Mouse (Mus musculus): ENCODE results near the gene Scap. TPM values are rescaled to one million over a fixed set of nuclear protein-coding genes. Genes with fewer than 3 reads are reported as not detected.
A peak's percentile ranks its signal among the peaks of the same experiment; 100 is the strongest.

Scap gene
- polyA plus RNA-seq (2014; fragmentation: Nextera tagmentation; extraction: Ambion mirVana) = 19.2 and 24.9 TPM in 2 replicates

- Histone ChIP-seq H3K4me3 (ENCODE audit: low read depth, low read length) (peak within 1 kb of the TSS; percentile 92), H3K9ac (ENCODE audit: low read length) (peak within 1 kb of the TSS; percentile 79), H3K27me3 (ENCODE audit: control insufficient read depth, insufficient read depth, low read length) (no peaks in the 10 kb centered on the region), H3K36me3 (ENCODE audit: control insufficient read depth, insufficient read depth, low read length) (no peaks in the 10 kb centered on the region), H3K4me1 (ENCODE audit: control insufficient read depth, insufficient read depth, low read length) (0 out of 2 replicates have a peak, but pooled peaks cover 2% of the 10 kb centered on the region), H3K4me2 (peak within 1 kb of the TSS; percentile 60), H3K27ac (ENCODE audit: low read depth, low read length) (no peak within 1 kb of the TSS), H3K9me3 (ENCODE audit: control insufficient read depth, low read length) (no peaks in the 10 kb centered on the region)
- DNase-seq (ENCODE audit: low spot score, missing footprints) (peak; percentile 100), ATAC-seq (ENCODE audit: low FRiP score) (peak; percentile 90)
- WGBS = under 1% methylated on average over 58 of the region's 78 CpGs
Measured at GRCm38 (mm10) chr9:110333135-110333895, at the start of gene Scap. Gene Scap (plus strand): TSS chr9:110333288.

DNA sequence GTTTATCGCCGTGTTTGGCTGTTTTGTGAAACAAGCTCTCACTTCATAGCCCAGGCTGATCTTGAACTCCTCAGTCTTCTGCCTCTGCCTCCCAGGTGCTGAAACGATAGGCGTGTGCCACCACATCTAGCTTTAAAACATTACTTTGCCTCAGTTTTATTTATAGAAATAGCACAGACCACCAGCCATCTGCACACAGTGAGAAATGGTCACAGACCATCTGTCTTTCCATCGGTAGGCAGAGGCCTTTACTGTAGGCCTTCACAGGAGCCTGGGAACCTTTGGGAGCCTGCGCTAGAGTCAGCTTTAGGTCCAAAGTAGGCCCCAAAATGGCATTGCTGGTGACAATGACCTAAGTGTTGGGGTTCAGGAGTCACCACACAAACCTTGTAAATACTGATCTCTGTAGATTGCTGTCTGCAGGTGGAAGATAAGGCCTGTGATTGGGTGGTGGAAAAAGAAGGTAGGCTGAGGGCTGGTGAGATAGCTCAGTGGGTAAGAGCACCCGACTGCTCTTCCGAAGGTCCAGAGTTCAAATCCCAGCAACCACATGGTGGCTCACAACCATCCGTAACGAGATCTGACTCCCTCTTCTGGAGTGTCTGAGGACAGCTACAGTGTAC lies 48.9 kb upstream of the Scap start:
- no peaks in the 10 kb centered on the region for H3K27me3 ChIP-seq (ENCODE audit: control insufficient read depth, insufficient read depth, low read length)
- DNase-seq (ENCODE audit: low spot score, missing footprints) = no peak
- no peaks in the 10 kb centered on the region for H3K36me3 ChIP-seq (ENCODE audit: control insufficient read depth, insufficient read depth, low read length)
- no peaks in the 10 kb centered on the region for H3K9me3 ChIP-seq (ENCODE audit: control insufficient read depth, low read length)
- H3K27ac ChIP-seq (ENCODE audit: low read depth, low read length) = no peak overlapping the region
- no peak overlapping the region for H3K9ac ChIP-seq (ENCODE audit: low read length)
- peaks cover 13% of the 10 kb centered on the region for H3K4me1 ChIP-seq (ENCODE audit: control insufficient read depth, insufficient read depth, low read length)
- 94% methylated on average over 8 of the region's 10 CpGs for WGBS
- ATAC-seq (ENCODE audit: low FRiP score) = no peak
- H3K4me2 ChIP-seq = no peak overlapping the region
- H3K4me3 ChIP-seq (ENCODE audit: low read depth, low read length) = no peak overlapping the region

- ATAC-seq (ENCODE audit: low FRiP score) (peak; percentile 73), DNase-seq (ENCODE audit: low spot score, missing footprints) (peak; percentile 90)
- peak overlapping the region; percentile 54; the same call in 1 of the 2 replicates for H3K27ac ChIP-seq (ENCODE audit: low read depth, low read length)
- H3K9me3 ChIP-seq (ENCODE audit: control insufficient read depth, low read length) = no peaks in the 10 kb centered on the region
- 20% methylated on average over 7 of the region's 7 CpGs for WGBS
- H3K4me1 ChIP-seq (ENCODE audit: control insufficient read depth, insufficient read depth, low read length) = peaks cover 13% of the 10 kb centered on the region
- no peak overlapping the region for H3K4me3 ChIP-seq (ENCODE audit: low read depth, low read length)
- no peaks in the 10 kb centered on the region for H3K27me3 ChIP-seq (ENCODE audit: control insufficient read depth, insufficient read depth, low read length)
- peak overlapping the region; percentile 13; the same call in 1 of the 2 replicates for H3K4me2 ChIP-seq
- peak overlapping the region; percentile 18; the same call in 1 of the 2 replicates for H3K9ac ChIP-seq (ENCODE audit: low read length)
- no peaks in the 10 kb centered on the region for H3K36me3 ChIP-seq (ENCODE audit: control insufficient read depth, insufficient read depth, low read length)
Measured at GRCm38 (mm10) chr9:110287321-110287924, 45.7 kb upstream of the Scap start.

DNA sequence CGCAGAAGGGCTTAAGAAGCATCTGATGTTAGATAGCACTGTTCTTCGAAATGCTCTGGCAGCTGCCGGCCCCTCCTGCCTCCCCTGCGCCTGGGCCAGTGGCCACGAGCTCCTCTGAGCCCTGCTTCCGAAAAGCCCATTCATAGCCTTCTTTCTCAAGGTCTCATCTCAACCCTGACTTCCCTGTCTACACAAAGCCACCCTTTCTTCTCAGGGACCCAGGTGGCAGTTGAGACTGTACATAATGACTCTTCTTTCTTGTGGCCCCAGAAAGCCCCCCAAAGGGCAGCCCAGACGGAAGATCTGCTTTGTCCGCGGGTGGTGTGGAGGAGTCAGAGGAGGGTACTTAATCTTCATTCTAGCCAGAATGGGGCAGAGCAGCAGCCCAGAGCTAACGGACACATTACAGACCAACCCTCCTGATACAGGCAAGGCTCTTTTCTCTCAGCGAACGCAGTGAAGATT lies 39.8 kb upstream of the Scap start:
- Histone ChIP-seq H3K9ac (ENCODE audit: low read length) (no peak overlapping the region), H3K36me3 (ENCODE audit: control insufficient read depth, insufficient read depth, low read length) (no peaks in the 10 kb centered on the region), H3K4me2 (no peak overlapping the region), H3K4me3 (ENCODE audit: low read depth, low read length) (no peak overlapping the region), H3K9me3 (ENCODE audit: control insufficient read depth, low read length) (no peaks in the 10 kb centered on the region), H3K27me3 (ENCODE audit: control insufficient read depth, insufficient read depth, low read length) (no peaks in the 10 kb centered on the region), H3K4me1 (ENCODE audit: control insufficient read depth, insufficient read depth, low read length) (no peaks in the 10 kb centered on the region), H3K27ac (ENCODE audit: low read depth, low read length) (no peak overlapping the region)
- ATAC-seq (ENCODE audit: low FRiP score) (no peak), DNase-seq (ENCODE audit: low spot score, missing footprints) (no peak)
- WGBS = 64% methylated on average over 12 of the region's 12 CpGs

GRCm38 (mm10) chr9:110293873-110294415 lies 39.1 kb upstream of the Scap start:
- H3K9ac ChIP-seq (ENCODE audit: low read length) = no peak overlapping the region
- DNase-seq (ENCODE audit: low spot score, missing footprints) (peak; percentile 74), ATAC-seq (ENCODE audit: low FRiP score) (no peak)
- H3K4me2 ChIP-seq = no peak overlapping the region
- no peaks in the 10 kb centered on the region for H3K4me1 ChIP-seq (ENCODE audit: control insufficient read depth, insufficient read depth, low read length)
- H3K9me3 ChIP-seq (ENCODE audit: control insufficient read depth, low read length) = no peaks in the 10 kb centered on the region
- WGBS = 87% methylated on average over 13 of the region's 13 CpGs
- no peak overlapping the region for H3K27ac ChIP-seq (ENCODE audit: low read depth, low read length)
- H3K4me3 ChIP-seq (ENCODE audit: low read depth, low read length) = no peak overlapping the region
- no peaks in the 10 kb centered on the region for H3K27me3 ChIP-seq (ENCODE audit: control insufficient read depth, insufficient read depth, low read length)
- H3K36me3 ChIP-seq (ENCODE audit: control insufficient read depth, insufficient read depth, low read length) = no peaks in the 10 kb centered on the region

DNA sequence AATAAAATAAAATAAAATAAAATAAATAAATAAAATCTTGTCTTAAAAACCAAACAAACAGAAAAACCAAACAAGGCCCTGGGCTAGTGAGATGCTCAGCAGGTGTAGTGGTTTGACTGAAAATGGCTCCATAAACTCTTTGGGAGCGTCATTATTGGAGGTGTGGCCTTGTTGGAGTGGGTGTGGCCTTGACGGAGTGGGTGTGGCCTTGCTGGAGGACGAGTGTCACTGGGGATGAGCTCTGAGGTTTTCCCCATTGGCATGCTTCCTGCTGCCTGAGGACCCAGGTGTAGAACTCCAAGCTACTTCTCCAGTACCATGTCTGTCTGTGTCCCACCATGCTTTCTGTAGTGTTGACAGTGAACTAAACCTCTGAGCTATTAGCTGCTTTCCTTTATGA lies 38.3 kb upstream of the Scap start:
- ATAC-seq (ENCODE audit: low FRiP score) (no peak), DNase-seq (ENCODE audit: low spot score, missing footprints) (no peak)
- H3K4me1 ChIP-seq (ENCODE audit: control insufficient read depth, insufficient read depth, low read length) = no peaks in the 10 kb centered on the region
- no peak overlapping the region for H3K4me2 ChIP-seq
- no peaks in the 10 kb centered on the region for H3K36me3 ChIP-seq (ENCODE audit: control insufficient read depth, insufficient read depth, low read length)
- H3K9ac ChIP-seq (ENCODE audit: low read length) = no peak overlapping the region
- no peaks in the 10 kb centered on the region for H3K9me3 ChIP-seq (ENCODE audit: control insufficient read depth, low read length)
- H3K4me3 ChIP-seq (ENCODE audit: low read depth, low read length) = no peak overlapping the region
- H3K27me3 ChIP-seq (ENCODE audit: control insufficient read depth, insufficient read depth, low read length) = no peaks in the 10 kb centered on the region
- WGBS = 45% methylated on average over 3 of the region's 3 CpGs
- H3K27ac ChIP-seq (ENCODE audit: low read depth, low read length) = no peak overlapping the region

DNA sequence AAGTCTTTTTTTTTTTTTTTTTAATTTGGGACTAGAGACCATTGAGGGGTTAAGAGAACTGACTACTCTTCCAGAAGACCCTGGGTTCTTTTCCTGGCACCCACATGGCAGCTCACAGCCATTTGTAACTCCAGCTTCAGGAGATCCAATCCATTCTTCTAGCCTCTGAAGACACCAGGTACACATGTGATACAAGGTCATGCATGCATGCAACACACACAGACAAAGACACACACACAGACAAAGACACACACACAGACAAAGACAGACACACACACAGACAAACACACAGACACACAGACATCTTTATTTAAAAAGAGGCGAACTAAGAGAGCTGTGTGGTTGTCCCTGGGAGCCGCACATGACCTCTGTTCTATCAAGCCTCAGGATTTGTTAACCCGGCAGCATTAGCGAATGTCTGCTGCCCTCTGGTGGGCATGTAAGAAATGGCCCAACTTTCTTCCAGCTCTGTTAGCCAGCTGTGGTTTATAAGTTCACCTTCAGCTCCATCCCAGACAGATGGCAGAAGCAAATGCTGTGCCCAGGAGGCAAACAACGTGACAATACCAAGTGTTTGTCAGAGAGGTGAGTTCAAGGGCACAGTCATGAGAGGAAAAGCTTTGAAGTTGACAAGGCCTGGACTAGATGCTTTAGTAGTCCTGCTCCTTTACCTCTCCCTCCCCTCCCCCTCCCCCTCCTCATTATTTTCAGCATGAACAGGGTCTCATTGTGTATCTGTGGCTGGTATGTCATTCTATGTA lies 36.0 kb upstream of the Scap start:
- WGBS = 6% methylated on average over 5 of the region's 5 CpGs
- peak; percentile 99 for DNase-seq (ENCODE audit: low spot score, missing footprints)
- H3K4me3 ChIP-seq (ENCODE audit: low read depth, low read length) = no peak overlapping the region

GRCm38 (mm10) chr9:110304516-110304915 lies 28.6 kb upstream of the Scap start:
- Histone ChIP-seq H3K9ac (ENCODE audit: low read length) (peak overlapping the region; percentile 76), H3K4me2 (peak overlapping the region; percentile 74), H3K4me3 (ENCODE audit: low read depth, low read length) (peak overlapping the region; percentile 50), H3K27ac (ENCODE audit: low read depth, low read length) (peak overlapping the region; percentile 92), H3K9me3 (ENCODE audit: control insufficient read depth, low read length) (no peaks in the 10 kb centered on the region; the same call in 1 of the 2 replicates), H3K36me3 (ENCODE audit: control insufficient read depth, insufficient read depth, low read length) (no peaks in the 10 kb centered on the region), H3K4me1 (ENCODE audit: control insufficient read depth, insufficient read depth, low read length) (peaks cover 2% of the 10 kb centered on the region; the same call in 1 of the 2 replicates), H3K27me3 (ENCODE audit: control insufficient read depth, insufficient read depth, low read length) (no peaks in the 10 kb centered on the region)
- 9% methylated on average over 4 of the region's 4 CpGs for WGBS
- DNase-seq (ENCODE audit: low spot score, missing footprints) (no peak), ATAC-seq (ENCODE audit: low FRiP score) (peak; percentile 53)

More for the DNA sequence above, 36.0 kb upstream of the Scap start:
- peak; percentile 75 for ATAC-seq (ENCODE audit: low FRiP score)
- Histone ChIP-seq H3K27ac (ENCODE audit: low read depth, low read length) (no peak overlapping the region), H3K4me1 (ENCODE audit: control insufficient read depth, insufficient read depth, low read length) (no peaks in the 10 kb centered on the region), H3K9ac (ENCODE audit: low read length) (no peak overlapping the region), H3K4me2 (no peak overlapping the region), H3K36me3 (ENCODE audit: control insufficient read depth, insufficient read depth, low read length) (no peaks in the 10 kb centered on the region), H3K27me3 (ENCODE audit: control insufficient read depth, insufficient read depth, low read length) (no peaks in the 10 kb centered on the region), H3K9me3 (ENCODE audit: control insufficient read depth, low read length) (no peaks in the 10 kb centered on the region; the same call in 1 of the 2 replicates)
